12 mouse cellular contexts compared by ENCODE assay signal in genomic region chr9:74977962-74978361, GRCm38 (mm10). TPM values are rescaled to one million over a fixed set of nuclear protein-coding genes. Genes with fewer than 3 reads are reported as not detected.
DNase-seq lines count a peak whose midpoint lies in the region; ATAC-seq and TF ChIP-seq lines count a peak whose summit lies in the region.
"Had no signal": no experiment of that assay in that cellular context is flagged by ENCODE, and none has a peak within 500 bp of the region (broad histone marks: within the 10 kb centered on the region; RNA-seq: fewer than 3 reads in every experiment).

No protein-coding gene starts in this region.

- peaks cover 61% of the 10 kb centered on the region for H3K4me1 ChIP-seq in forebrain, embryonic 13.5 days
- peaks cover 9% of the 10 kb centered on the region for H3K4me1 ChIP-seq in forebrain, embryonic 11.5 days (replicated peaks; ENCODE audit: control insufficient read depth, insufficient read depth, low read length)
- peaks cover 29% of the 10 kb centered on the region for H3K4me1 ChIP-seq in hindbrain, postnatal 0 days (ENCODE audit: insufficient read depth, low read length)

- no peak for TF ChIP-seq CTCF in hindbrain, postnatal 0 days (IDR thresholded peaks at IDR 0.05; ENCODE audit: low read depth)

- peak overlapping the region; percentile 52 for H3K9ac ChIP-seq in forebrain, embryonic 13.5 days
- H3K9ac ChIP-seq in forebrain, embryonic 11.5 days (ENCODE audit: low read length) = no peak overlapping the region
- peak overlapping the region; percentile 13; the same call in 1 of the 2 replicates for H3K9ac ChIP-seq in hindbrain, postnatal 0 days (replicated peaks; ENCODE audit: low read length)
- H3K9ac ChIP-seq: embryonic facial prominence, embryonic 13.5 days; liver, embryonic 13.5 days had no signal

- no peaks in the 10 kb centered on the region for H3K27me3 ChIP-seq in forebrain, embryonic 13.5 days
- H3K27me3 ChIP-seq in forebrain, embryonic 11.5 days (ENCODE audit: control insufficient read depth, insufficient read depth, low read length) = no peaks in the 10 kb centered on the region
- H3K27me3 ChIP-seq in hindbrain, postnatal 0 days (ENCODE audit: insufficient read depth, low read length) = no peaks in the 10 kb centered on the region
- H3K27me3 ChIP-seq: embryonic facial prominence, embryonic 13.5 days; liver, embryonic 13.5 days had no signal

- DNase-seq in forebrain, embryonic 11.5 days (ENCODE audit: low spot score) = no peak
- DNase-seq in left cerebral cortex, postnatal 4 days = peak; percentile 52
- DNase-seq in left cerebral cortex, adult 9 months (ENCODE audit: low spot score in 2 of 2) = no peak
- peak; percentile 62 for DNase-seq in hindbrain, postnatal 0 days (ENCODE audit: low spot score)
- DNase-seq in retina, embryonic 14.5 days (ENCODE audit: low spot score) = peak; percentile 36
- no peak for DNase-seq in right cerebral cortex, postnatal 25 days
- no peak for DNase-seq in lung, postnatal 25 days (ENCODE audit: low spot score)
- DNase-seq: heart, postnatal 4 days; liver, embryonic 13.5 days had no signal

- intact Hi-C loops in left cerebral cortex, postnatal 4 days (cut with DNase I) = no loop called here

- no peak overlapping the region for H3K27ac ChIP-seq in forebrain, embryonic 13.5 days
- no peak overlapping the region for H3K27ac ChIP-seq in forebrain, embryonic 11.5 days (ENCODE audit: low read depth, low read length)
- peak overlapping the region; percentile 95; the same call in 1 of the 2 replicates for H3K27ac ChIP-seq in hindbrain, postnatal 0 days
- H3K27ac ChIP-seq: embryonic facial prominence, embryonic 13.5 days; liver, embryonic 13.5 days had no signal

- H3K9me3 ChIP-seq in forebrain, embryonic 13.5 days (replicated peaks) = no peaks in the 10 kb centered on the region
- H3K9me3 ChIP-seq in forebrain, embryonic 11.5 days (ENCODE audit: control insufficient read depth, low read length) = no peaks in the 10 kb centered on the region
- no peaks in the 10 kb centered on the region for H3K9me3 ChIP-seq in hindbrain, postnatal 0 days (ENCODE audit: low read length)
- H3K9me3 ChIP-seq: embryonic facial prominence, embryonic 13.5 days; liver, embryonic 13.5 days had no signal

- ATAC-seq in forebrain, embryonic 13.5 days = no peak
- no peak for ATAC-seq in forebrain, embryonic 11.5 days (replicated peaks; ENCODE audit: low FRiP score)
- no peak for ATAC-seq in hindbrain, postnatal 0 days
- ATAC-seq: CD4-positive, CD25-positive, alpha-beta regulatory T cell, adult 4 months had no signal

- H3K36me3 ChIP-seq in forebrain, embryonic 13.5 days (ENCODE audit: poor library complexity, severe bottlenecking) = no peaks in the 10 kb centered on the region
- H3K36me3 ChIP-seq in forebrain, embryonic 11.5 days (ENCODE audit: control insufficient read depth, insufficient read depth, low read length) = no peaks in the 10 kb centered on the region
- H3K36me3 ChIP-seq in hindbrain, postnatal 0 days (ENCODE audit: insufficient read depth, low read length) = no peaks in the 10 kb centered on the region
- H3K36me3 ChIP-seq: embryonic facial prominence, embryonic 13.5 days; liver, embryonic 13.5 days had no signal

- 70% methylated on average over 7 of the region's 7 CpGs for WGBS in forebrain, embryonic 13.5 days
- 80% methylated on average over 7 of the region's 7 CpGs for WGBS in forebrain, embryonic 11.5 days
- 37% methylated on average over 7 of the region's 7 CpGs for WGBS in hindbrain, postnatal 0 days

- H3K4me3 ChIP-seq in forebrain, embryonic 13.5 days = peak overlapping the region; percentile 8
- H3K4me3 ChIP-seq in forebrain, embryonic 11.5 days (ENCODE audit: low read depth, low read length) = no peak overlapping the region
- H3K4me3 ChIP-seq in hindbrain, postnatal 0 days (ENCODE audit: low read length) = peak overlapping the region; percentile 13; the same call in 1 of the 2 replicates
- H3K4me3 ChIP-seq: embryonic facial prominence, embryonic 13.5 days; liver, embryonic 13.5 days had no signal

- peak overlapping the region; percentile 68 for H3K4me2 ChIP-seq in forebrain, embryonic 13.5 days
- H3K4me2 ChIP-seq in forebrain, embryonic 11.5 days (ENCODE audit: low read depth, low read length, severe bottlenecking) = no peak overlapping the region
- peak overlapping the region; percentile 58 for H3K4me2 ChIP-seq in hindbrain, postnatal 0 days (ENCODE audit: low read depth, low read length)
- H3K4me2 ChIP-seq: embryonic facial prominence, embryonic 13.5 days; liver, embryonic 13.5 days had no signal

RNA-seq across cellular contexts. Expression of gene Fam214a, which starts 25.3 kb away (rescaled TPM):
- 25.7 and 28.4 TPM in 2 replicates for polyA plus RNA-seq in forebrain, embryonic 13.5 days (2015; fragmentation: Nextera tagmentation; extraction: Ambion mirVana)
- polyA plus RNA-seq in forebrain, embryonic 11.5 days (2014; fragmentation: Nextera tagmentation; extraction: Ambion mirVana) = 18.3 and 20.4 TPM in 2 replicates
- 10 to 100 TPM; 25.7 to 28.8 TPM for total RNA-seq in left cerebral cortex, postnatal 4 days (2021)
- total RNA-seq in hindbrain, postnatal 0 days (2014; rRNA removed) = 28.6 and 37.4 TPM in 2 replicates
- polyA plus RNA-seq in hindbrain, postnatal 0 days (2015; fragmentation: Nextera tagmentation; extraction: Ambion mirVana) = 18.6 and 19.3 TPM in 2 replicates

RNA-seq across cellular contexts. Expression of gene Arpp19, which starts 59.5 kb away (rescaled TPM):
- 282 and 301 TPM in 2 replicates for polyA plus RNA-seq in forebrain, embryonic 13.5 days (2015; fragmentation: Nextera tagmentation; extraction: Ambion mirVana)
- polyA plus RNA-seq in forebrain, embryonic 11.5 days (2014; fragmentation: Nextera tagmentation; extraction: Ambion mirVana) = 328 and 333 TPM in 2 replicates
- total RNA-seq in left cerebral cortex, postnatal 4 days (2021) = 100 to 1,000 TPM; 193 to 207 TPM
- 92.5 and 106 TPM in 2 replicates for total RNA-seq in hindbrain, postnatal 0 days (2014; rRNA removed)
- polyA plus RNA-seq in hindbrain, postnatal 0 days (2015; fragmentation: Nextera tagmentation; extraction: Ambion mirVana) = 204 and 209 TPM in 2 replicates

Comparison
In these comparisons a context has a peak if more than half of its experiments do, and no peak if none do; other contexts are left out.
1. DNase-seq: peak in left cerebral cortex, postnatal 4 days (single experiment), hindbrain, postnatal 0 days (single experiment) and retina, embryonic 14.5 days (single experiment); none in forebrain, embryonic 11.5 days (single experiment), left cerebral cortex, adult 9 months (0 of 2), right cerebral cortex, postnatal 25 days (single experiment) and lung, postnatal 25 days (single experiment).